Mouse (Mus musculus) MEL (cell line): Measurements from ENCODE around the gene Col4a3bp.

Experiments used
- POLR2A ChIP-seq, 2 experiments: IDR thresholded peaks; 2 replicates each; pipeline ENCODE4 v1.6.1; 2011 to 2012; ENCODE audit warnings: low read length in 2 of 2, mild to moderate bottlenecking in 2 of 2, control low read depth in 1 of 2, improper control_type of control experiment in 1 of 2, low read depth in 1 of 2, moderate library complexity in 1 of 2; ENCODE audit not compliant: control insufficient read depth in 1 of 2, insufficient read depth in 1 of 2, poor library complexity in 1 of 2
- POLR2AphosphoS5 ChIP-seq: IDR thresholded peaks from 2 replicates; pipeline ENCODE4 v1.6.1; 2012; ENCODE audit warnings: low read depth, borderline replicate concordance, mild to moderate bottlenecking, inconsistent platforms, low read length, moderate library complexity, mixed read lengths
- RAD21 ChIP-seq: IDR thresholded peaks from 2 replicates; pipeline ENCODE4 v1.6.1; 2011; ENCODE audit warnings: mild to moderate bottlenecking, low read depth, low read length, improper control_type of control experiment
- UBTF ChIP-seq: IDR thresholded peaks from 2 replicates; pipeline ENCODE4 v1.6.1; 2012; ENCODE audit warnings: low read depth, mild to moderate bottlenecking, inconsistent platforms, low read length, improper control_type of control experiment, moderate library complexity, borderline replicate concordance; ENCODE audit not compliant: insufficient read depth
- USF1 ChIP-seq: IDR thresholded peaks from 2 replicates; pipeline ENCODE4 v1.6.1; 2014; ENCODE audit warnings: low read depth, mild to moderate bottlenecking, inconsistent platforms, low read length, improper control_type of control experiment, moderate library complexity

GRCm38 (mm10) chr13:96499891-96500290 lies 42.5 kb upstream of the Col4a3bp start:
- no peak for TF ChIP-seq USF1
- TF ChIP-seq RAD21, result no peak
- TF ChIP-seq UBTF, result no peak
- TF ChIP-seq POLR2AphosphoS5, result no peak
- no peak for TF ChIP-seq POLR2A (IDR thresholded peaks at IDR 0.05; ENCODE audit: control insufficient read depth in 1 of 2, insufficient read depth in 1 of 2, low read depth in 1 of 2, low read length in 2 of 2, poor library complexity in 1 of 2)
